Mouse (Mus musculus): ENCODE results near the gene Pknox2. TPM values are rescaled to one million over a fixed set of nuclear protein-coding genes. Genes with fewer than 3 reads are reported as not detected.

The Pknox2 gene
- polyA plus RNA-seq, 1 experiment from 2014 or later, result 13.2 TPM

GRCm38 (mm10) chr9:37139514-37139913 lies 7.7 kb downstream of the Pknox2 start:
- no peaks in the 10 kb centered on the region for H3K9me3 ChIP-seq (replicated peaks; ENCODE audit: control insufficient read depth, low read length)
- no peak overlapping the region for H3K4me3 ChIP-seq (ENCODE audit: low read depth, low read length)
- H3K4me2 ChIP-seq (ENCODE audit: low read depth, low read length), result peak overlapping the region; percentile 36
- H3K4me1 ChIP-seq (ENCODE audit: control insufficient read depth, insufficient read depth, low read length), result peaks cover 4% of the 10 kb centered on the region; the same call in 1 of the 2 replicates
- H3K9ac ChIP-seq (replicated peaks; ENCODE audit: low read length), result peak overlapping the region; percentile 39; the same call in 1 of the 2 replicates
- peak; percentile 75 for ATAC-seq (replicated peaks; ENCODE audit: insufficient number of reproducible peaks, low FRiP score, low TSS enrichment, low read depth)
- peak; percentile 85 for DNase-seq (ENCODE audit: low spot score)
- 0% methylated on average over 8 of the region's 8 CpGs for WGBS
- H3K27me3 ChIP-seq (ENCODE audit: control insufficient read depth, insufficient read depth, low read length), result no peaks in the 10 kb centered on the region
- H3K27ac ChIP-seq (replicated peaks; ENCODE audit: low read depth, low read length), result peak overlapping the region; percentile 31
- H3K36me3 ChIP-seq (replicated peaks; ENCODE audit: control insufficient read depth, insufficient read depth, low read depth, low read length), result no peaks in the 10 kb centered on the region

GRCm38 (mm10) chr9:37138883-37139282 lies 8.3 kb downstream of the Pknox2 start:
- H3K9me3 ChIP-seq (replicated peaks; ENCODE audit: control insufficient read depth, low read length), result no peaks in the 10 kb centered on the region
- no peak overlapping the region for H3K4me2 ChIP-seq (ENCODE audit: low read depth, low read length)
- no peaks in the 10 kb centered on the region for H3K36me3 ChIP-seq (replicated peaks; ENCODE audit: control insufficient read depth, insufficient read depth, low read depth, low read length)
- H3K9ac ChIP-seq (replicated peaks; ENCODE audit: low read length), result no peak overlapping the region
- ATAC-seq (replicated peaks; ENCODE audit: insufficient number of reproducible peaks, low FRiP score, low TSS enrichment, low read depth) (no peak), DNase-seq (ENCODE audit: low spot score) (no peak)
- no peak overlapping the region for H3K4me3 ChIP-seq (ENCODE audit: low read depth, low read length)
- 27% methylated on average over 4 of the region's 4 CpGs for WGBS
- peaks cover 4% of the 10 kb centered on the region; the same call in 1 of the 2 replicates for H3K4me1 ChIP-seq (ENCODE audit: control insufficient read depth, insufficient read depth, low read length)
- no peak overlapping the region for H3K27ac ChIP-seq (replicated peaks; ENCODE audit: low read depth, low read length)
- no peaks in the 10 kb centered on the region for H3K27me3 ChIP-seq (ENCODE audit: control insufficient read depth, insufficient read depth, low read length)

GRCm38 (mm10) chr9:37136340-37136739 lies 10.9 kb downstream of the Pknox2 start:
- no peaks in the 10 kb centered on the region for H3K36me3 ChIP-seq (replicated peaks; ENCODE audit: control insufficient read depth, insufficient read depth, low read depth, low read length)
- DNase-seq (ENCODE audit: low spot score) (peak; percentile 46), ATAC-seq (replicated peaks; ENCODE audit: insufficient number of reproducible peaks, low FRiP score, low TSS enrichment, low read depth) (no peak)
- WGBS, result 64% methylated on average over 13 of the region's 13 CpGs
- H3K4me2 ChIP-seq (ENCODE audit: low read depth, low read length), result no peak overlapping the region
- H3K27me3 ChIP-seq (ENCODE audit: control insufficient read depth, insufficient read depth, low read length), result no peaks in the 10 kb centered on the region
- H3K9me3 ChIP-seq (replicated peaks; ENCODE audit: control insufficient read depth, low read length), result no peaks in the 10 kb centered on the region
- H3K4me3 ChIP-seq (ENCODE audit: low read depth, low read length), result no peak overlapping the region
- no peak overlapping the region for H3K9ac ChIP-seq (replicated peaks; ENCODE audit: low read length)
- H3K4me1 ChIP-seq (ENCODE audit: control insufficient read depth, insufficient read depth, low read length), result peaks cover 4% of the 10 kb centered on the region; the same call in 1 of the 2 replicates
- no peak overlapping the region for H3K27ac ChIP-seq (replicated peaks; ENCODE audit: low read depth, low read length)

GRCm38 (mm10) chr9:37133495-37133894 lies 13.7 kb downstream of the Pknox2 start:
- no peaks in the 10 kb centered on the region for H3K9me3 ChIP-seq (replicated peaks; ENCODE audit: control insufficient read depth, low read length)
- H3K27ac ChIP-seq (replicated peaks; ENCODE audit: low read depth, low read length), result no peak overlapping the region
- H3K27me3 ChIP-seq (ENCODE audit: control insufficient read depth, insufficient read depth, low read length), result no peaks in the 10 kb centered on the region
- no peaks in the 10 kb centered on the region; the same call in 1 of the 2 replicates for H3K4me1 ChIP-seq (ENCODE audit: control insufficient read depth, insufficient read depth, low read length)
- WGBS, result 89% methylated on average over 7 of the region's 7 CpGs
- no peak overlapping the region for H3K9ac ChIP-seq (replicated peaks; ENCODE audit: low read length)
- no peak overlapping the region for H3K4me2 ChIP-seq (ENCODE audit: low read depth, low read length)
- no peaks in the 10 kb centered on the region for H3K36me3 ChIP-seq (replicated peaks; ENCODE audit: control insufficient read depth, insufficient read depth, low read depth, low read length)
- no peak overlapping the region for H3K4me3 ChIP-seq (ENCODE audit: low read depth, low read length)
- ATAC-seq (replicated peaks; ENCODE audit: insufficient number of reproducible peaks, low FRiP score, low TSS enrichment, low read depth), result no peak
- DNase-seq (ENCODE audit: low spot score), result no peak

GRCm38 (mm10) chr9:37129046-37129445 lies 18.2 kb downstream of the Pknox2 start:
- no peak overlapping the region for H3K4me3 ChIP-seq (ENCODE audit: low read depth, low read length)
- H3K9me3 ChIP-seq (replicated peaks; ENCODE audit: control insufficient read depth, low read length), result no peaks in the 10 kb centered on the region
- H3K36me3 ChIP-seq (replicated peaks; ENCODE audit: control insufficient read depth, insufficient read depth, low read depth, low read length), result no peaks in the 10 kb centered on the region
- 95% methylated on average over 6 of the region's 6 CpGs for WGBS
- H3K4me2 ChIP-seq (ENCODE audit: low read depth, low read length), result no peak overlapping the region
- H3K9ac ChIP-seq (replicated peaks; ENCODE audit: low read length), result no peak overlapping the region
- ATAC-seq (replicated peaks; ENCODE audit: insufficient number of reproducible peaks, low FRiP score, low TSS enrichment, low read depth) (no peak), DNase-seq (ENCODE audit: low spot score) (no peak)
- H3K27me3 ChIP-seq (ENCODE audit: control insufficient read depth, insufficient read depth, low read length), result no peaks in the 10 kb centered on the region
- H3K4me1 ChIP-seq (ENCODE audit: control insufficient read depth, insufficient read depth, low read length), result no peaks in the 10 kb centered on the region
- no peak overlapping the region for H3K27ac ChIP-seq (replicated peaks; ENCODE audit: low read depth, low read length)

GRCm38 (mm10) chr9:37126197-37126596 lies 21.0 kb downstream of the Pknox2 start:
- Histone ChIP-seq H3K27me3 (ENCODE audit: control insufficient read depth, insufficient read depth, low read length) (no peaks in the 10 kb centered on the region), H3K4me3 (ENCODE audit: low read depth, low read length) (no peak overlapping the region), H3K4me2 (ENCODE audit: low read depth, low read length) (no peak overlapping the region), H3K9ac (replicated peaks; ENCODE audit: low read length) (no peak overlapping the region), H3K4me1 (ENCODE audit: control insufficient read depth, insufficient read depth, low read length) (no peaks in the 10 kb centered on the region; the same call in 1 of the 2 replicates), H3K36me3 (replicated peaks; ENCODE audit: control insufficient read depth, insufficient read depth, low read depth, low read length) (no peaks in the 10 kb centered on the region), H3K9me3 (replicated peaks; ENCODE audit: control insufficient read depth, low read length) (no peaks in the 10 kb centered on the region), H3K27ac (replicated peaks; ENCODE audit: low read depth, low read length) (no peak overlapping the region)
- no peak for DNase-seq (ENCODE audit: low spot score)
- WGBS, result 87% methylated on average over 2 of the region's 2 CpGs
- ATAC-seq (replicated peaks; ENCODE audit: insufficient number of reproducible peaks, low FRiP score, low TSS enrichment, low read depth), result no peak

- WGBS, result 85% methylated on average over 8 of the region's 8 CpGs
- no peak for DNase-seq (ENCODE audit: low spot score)
- no peak for ATAC-seq (replicated peaks; ENCODE audit: insufficient number of reproducible peaks, low FRiP score, low TSS enrichment, low read depth)
Measured at GRCm38 (mm10) chr9:37124696-37125480, 22.3 kb downstream of the Pknox2 start.

GRCm38 (mm10) chr9:37123384-37123783 lies 23.8 kb downstream of the Pknox2 start:
- WGBS, result 61% methylated on average over 7 of the region's 7 CpGs
- no peaks in the 10 kb centered on the region; the same call in 1 of the 2 replicates for H3K4me1 ChIP-seq (ENCODE audit: control insufficient read depth, insufficient read depth, low read length)
- no peaks in the 10 kb centered on the region for H3K9me3 ChIP-seq (replicated peaks; ENCODE audit: control insufficient read depth, low read length)
- H3K36me3 ChIP-seq (replicated peaks; ENCODE audit: control insufficient read depth, insufficient read depth, low read depth, low read length), result no peaks in the 10 kb centered on the region
- H3K4me3 ChIP-seq (ENCODE audit: low read depth, low read length), result no peak overlapping the region
- ATAC-seq (replicated peaks; ENCODE audit: insufficient number of reproducible peaks, low FRiP score, low TSS enrichment, low read depth), result peak; percentile 59; the same call in 1 of the 2 replicates
- no peaks in the 10 kb centered on the region for H3K27me3 ChIP-seq (ENCODE audit: control insufficient read depth, insufficient read depth, low read length)
- H3K9ac ChIP-seq (replicated peaks; ENCODE audit: low read length), result no peak overlapping the region
- DNase-seq (ENCODE audit: low spot score), result no peak
- H3K27ac ChIP-seq (replicated peaks; ENCODE audit: low read depth, low read length), result no peak overlapping the region
- no peak overlapping the region for H3K4me2 ChIP-seq (ENCODE audit: low read depth, low read length)

More at GRCm38 (mm10) chr9:37124696-37125480, 22.3 kb downstream of the Pknox2 start:
- Histone ChIP-seq H3K36me3 (replicated peaks; ENCODE audit: control insufficient read depth, insufficient read depth, low read depth, low read length) (no peaks in the 10 kb centered on the region), H3K27me3 (ENCODE audit: control insufficient read depth, insufficient read depth, low read length) (no peaks in the 10 kb centered on the region), H3K9ac (replicated peaks; ENCODE audit: low read length) (no peak overlapping the region), H3K9me3 (replicated peaks; ENCODE audit: control insufficient read depth, low read length) (no peaks in the 10 kb centered on the region), H3K27ac (replicated peaks; ENCODE audit: low read depth, low read length) (no peak overlapping the region), H3K4me1 (ENCODE audit: control insufficient read depth, insufficient read depth, low read length) (no peaks in the 10 kb centered on the region; the same call in 1 of the 2 replicates), H3K4me2 (ENCODE audit: low read depth, low read length) (no peak overlapping the region), H3K4me3 (ENCODE audit: low read depth, low read length) (no peak overlapping the region)
